Mouse (Mus musculus): ENCODE results near the gene Serp2.

The Serp2 gene

GRCm38 (mm10) chr14:76527030-76527719 lies 29.5 kb downstream of the Serp2 start:
- no peak for DNase-seq (ENCODE audit: low spot score in 2 of 2)

GRCm38 (mm10) chr14:76526467-76526866 lies 30.2 kb downstream of the Serp2 start:
- no peak for DNase-seq (ENCODE audit: low spot score in 2 of 2)

GRCm38 (mm10) chr14:76523344-76523743 lies 33.3 kb downstream of the Serp2 start:
- DNase-seq (ENCODE audit: low spot score in 2 of 2) = no peak

GRCm38 (mm10) chr14:76521308-76521707 lies 35.4 kb downstream of the Serp2 start:
- no peak for DNase-seq (ENCODE audit: low spot score in 2 of 2)

- no peak for DNase-seq (ENCODE audit: low spot score in 2 of 2)
These were observed 36.1 kb downstream of the Serp2 start for GRCm38 (mm10) chr14:76520606-76521005.

GRCm38 (mm10) chr14:76518217-76518616 lies 38.5 kb downstream of the Serp2 start:
- DNase-seq (ENCODE audit: low spot score in 2 of 2) = no peak

GRCm38 (mm10) chr14:76515620-76516019 lies 41.1 kb downstream of the Serp2 start:
- DNase-seq (ENCODE audit: low spot score in 2 of 2) = no peak

GRCm38 (mm10) chr14:76514050-76514585 lies 42.6 kb downstream of the Serp2 start:
- DNase-seq (ENCODE audit: low spot score in 2 of 2) = no peak

GRCm38 (mm10) chr14:76513395-76514049 lies 43.2 kb downstream of the Serp2 start:
- DNase-seq (ENCODE audit: low spot score in 2 of 2) = no peak

GRCm38 (mm10) chr14:76511971-76512370 lies 44.7 kb downstream of the Serp2 start:
- DNase-seq (ENCODE audit: low spot score in 2 of 2) = no peak

- DNase-seq (ENCODE audit: low spot score in 2 of 2) = no peak
These were observed 48.0 kb downstream of the Serp2 start for GRCm38 (mm10) chr14:76508701-76509100.

- no peak for DNase-seq (ENCODE audit: low spot score in 2 of 2)
These were observed 48.7 kb downstream of the Serp2 start for GRCm38 (mm10) chr14:76507804-76508500.

- no peak for DNase-seq (ENCODE audit: low spot score in 2 of 2)
These were observed 49.3 kb downstream of the Serp2 start for GRCm38 (mm10) chr14:76507357-76507756.

- DNase-seq (ENCODE audit: low spot score in 2 of 2) = peak; percentile 39 to 44
These were observed 50.1 kb downstream of the Serp2 start for GRCm38 (mm10) chr14:76506425-76507205.

- peak; percentile 71 to 86 for DNase-seq (ENCODE audit: low spot score in 2 of 2)
These were observed 51.1 kb downstream of the Serp2 start for GRCm38 (mm10) chr14:76505439-76506220.

GRCm38 (mm10) chr14:76505101-76505438 lies 51.6 kb downstream of the Serp2 start:
- no peak for DNase-seq (ENCODE audit: low spot score in 2 of 2)

- peak; percentile 93 to 94 for DNase-seq (ENCODE audit: low spot score in 2 of 2)
These were observed 52.5 kb downstream of the Serp2 start for GRCm38 (mm10) chr14:76504121-76504737.

GRCm38 (mm10) chr14:76503231-76503851 lies 53.3 kb downstream of the Serp2 start:
- DNase-seq (ENCODE audit: low spot score in 2 of 2) = peak in 1 of 2 experiments; percentile 50

- DNase-seq (ENCODE audit: low spot score in 2 of 2) = no peak
These were observed 56.7 kb downstream of the Serp2 start for GRCm38 (mm10) chr14:76500036-76500435.

- no peak for DNase-seq (ENCODE audit: low spot score in 2 of 2)
These were observed 57.2 kb downstream of the Serp2 start for GRCm38 (mm10) chr14:76499492-76499891.

Measured in frontal cortex, postnatal 36 days (tissue).